Mouse (Mus musculus): ENCODE measurements around the gene Gkap1.

Gkap1 gene

GRCm38 (mm10) chr13:58266864-58267263 is 8.6 kb downstream of the Gkap1 start:
- no peak for DNase-seq (ENCODE audit: low read depth, low spot score)

DNA sequence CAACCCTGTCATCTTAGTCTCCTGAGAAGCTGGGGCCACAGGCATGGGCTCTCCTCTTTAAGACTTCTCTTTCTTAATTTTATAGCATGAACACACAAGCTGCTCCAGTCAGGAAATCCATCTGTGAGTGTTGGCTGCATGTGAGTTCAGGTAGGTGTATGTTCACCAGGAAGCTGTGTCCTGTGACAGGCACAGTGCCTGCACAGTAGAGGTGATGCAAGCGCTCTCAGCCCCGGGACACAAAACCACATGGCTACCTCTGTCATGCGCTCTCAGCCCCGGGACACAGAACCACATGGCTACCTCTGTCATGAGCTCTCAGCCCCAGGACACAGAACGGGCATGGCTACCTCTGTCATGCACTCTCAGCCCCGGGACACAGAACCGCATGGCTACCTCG is 12.0 kb downstream of the Gkap1 start:
- no peak for DNase-seq (ENCODE audit: low read depth, low spot score)

- DNase-seq (ENCODE audit: low read depth, low spot score): no peak
Measured at GRCm38 (mm10) chr13:58261674-58262073, 13.8 kb downstream of the Gkap1 start.

DNA sequence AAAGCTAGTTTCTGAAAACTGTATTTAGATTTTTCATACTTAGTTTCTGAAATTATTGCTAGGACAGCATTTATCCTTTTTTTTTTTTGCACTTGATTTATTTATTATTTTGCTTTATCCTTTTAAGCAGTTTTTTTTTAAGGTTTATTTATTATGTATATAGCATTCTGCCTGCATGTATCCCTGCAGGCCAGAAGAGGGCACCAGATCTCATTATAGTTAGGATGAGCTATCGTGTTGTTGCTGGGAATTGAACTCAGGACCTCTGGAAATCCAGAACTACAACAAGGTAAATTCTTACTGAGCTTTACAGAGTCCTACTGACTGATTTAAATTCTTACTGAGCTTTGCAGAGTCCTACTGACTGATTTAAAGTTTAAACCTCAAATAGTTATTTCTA is 22.2 kb downstream of the Gkap1 start:
- no peak for DNase-seq (ENCODE audit: low read depth, low spot score)

DNA sequence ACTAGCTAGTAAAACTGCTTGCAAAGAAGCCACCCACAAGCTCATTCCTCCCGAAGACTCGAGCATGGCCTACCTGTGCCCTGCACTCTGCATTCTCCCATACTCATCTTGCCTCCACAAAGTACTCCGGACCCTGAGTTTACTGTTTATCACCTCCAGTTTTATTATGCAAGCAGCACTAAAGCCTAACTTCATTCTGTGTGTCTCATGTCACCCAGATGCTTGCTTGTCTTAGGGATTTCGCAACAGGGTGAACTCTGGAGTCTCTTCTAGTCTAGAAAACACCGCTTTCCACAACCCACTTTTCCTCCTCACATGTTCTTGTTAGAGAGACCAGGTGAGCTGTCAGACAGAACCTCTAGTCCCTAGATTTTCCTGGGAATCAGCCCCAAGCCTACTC is 26.5 kb downstream of the Gkap1 start:
- no peak for DNase-seq (ENCODE audit: low read depth, low spot score)

DNA sequence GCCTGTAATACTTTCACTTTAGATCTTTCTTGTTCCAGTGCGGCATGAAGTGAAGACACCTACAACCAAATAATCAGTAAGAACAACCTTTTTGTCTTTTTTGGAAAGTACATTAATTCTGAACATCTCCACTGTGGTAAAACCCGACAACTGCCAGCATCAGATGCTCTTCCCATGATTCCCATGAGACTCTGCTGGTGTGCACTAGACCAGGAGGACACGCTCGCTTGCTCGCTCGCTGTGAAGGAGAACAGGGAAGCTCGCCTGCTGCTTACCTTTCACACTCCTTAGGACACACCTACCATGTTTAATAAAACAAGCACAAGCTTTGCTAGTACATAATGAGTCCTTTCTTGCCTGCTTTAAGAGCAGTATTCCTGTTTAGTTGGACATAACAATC is 39.0 kb downstream of the Gkap1 start:
- DNase-seq (ENCODE audit: low read depth, low spot score): no peak

DNA sequence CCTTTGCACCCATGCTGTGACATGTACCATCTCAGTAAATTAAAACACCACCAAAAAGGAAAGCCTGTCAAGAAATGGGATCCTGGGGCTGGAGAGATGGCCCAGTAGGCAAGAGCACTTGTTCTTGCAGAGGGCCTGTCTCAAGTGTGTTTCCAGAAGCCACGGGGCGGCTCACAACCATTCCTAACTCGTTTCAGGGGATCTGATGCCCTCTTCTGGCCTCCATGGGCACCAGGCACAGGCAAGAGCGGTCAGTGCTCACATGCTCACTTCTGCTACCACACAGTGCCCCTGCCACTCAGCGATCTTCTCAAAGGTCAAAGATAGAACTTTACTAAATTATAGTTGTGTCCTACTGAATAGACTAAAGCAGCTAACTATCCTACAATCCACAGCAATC is 42.9 kb downstream of the Gkap1 start:
- no peak for DNase-seq (ENCODE audit: low read depth, low spot score)

GRCm38 (mm10) chr13:58232070-58232469 is 43.4 kb downstream of the Gkap1 start:
- DNase-seq (ENCODE audit: low read depth, low spot score): no peak

- DNase-seq (ENCODE audit: low read depth, low spot score): no peak
Measured at GRCm38 (mm10) chr13:58228624-58229023, 46.9 kb downstream of the Gkap1 start.

GRCm38 (mm10) chr13:58225694-58226093 is 49.8 kb downstream of the Gkap1 start:
- no peak for DNase-seq (ENCODE audit: low read depth, low spot score)

GRCm38 (mm10) chr13:58220206-58220605 is 55.3 kb downstream of the Gkap1 start:
- DNase-seq (ENCODE audit: low read depth, low spot score): no peak

GRCm38 (mm10) chr13:58217536-58217935 is 58.0 kb downstream of the Gkap1 start:
- no peak for DNase-seq (ENCODE audit: low read depth, low spot score)

DNA sequence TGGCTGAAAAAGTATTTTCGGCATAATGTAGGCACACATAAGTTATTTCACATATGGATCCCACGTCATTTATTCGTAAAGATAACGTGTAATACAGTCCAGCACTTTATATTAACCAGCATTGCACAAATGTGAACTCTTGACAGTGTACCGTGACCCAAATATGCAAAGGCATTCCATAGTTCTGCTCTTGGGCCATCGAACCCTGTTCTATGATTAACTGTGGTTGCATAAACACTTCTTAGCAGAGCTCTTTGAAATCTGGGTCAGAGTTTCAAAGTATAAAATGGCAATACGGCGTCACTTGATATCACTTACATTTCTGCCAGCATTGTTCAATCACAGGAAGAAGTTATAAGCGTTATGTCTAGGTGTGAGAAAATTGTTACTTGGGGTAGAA is 59.1 kb downstream of the Gkap1 start:
- no peak for DNase-seq (ENCODE audit: low read depth, low spot score)

- peak; percentile 77 for DNase-seq (ENCODE audit: low read depth, low spot score)
Measured at GRCm38 (mm10) chr13:58215592-58216341, 59.7 kb downstream of the Gkap1 start, which contains the start of gene Ubqln1. Gene Ubqln1, minus strand, starts transcription at chr13:58215653.

GRCm38 (mm10) chr13:58215253-58215591 is 60.3 kb downstream of the Gkap1 start:
- no peak for DNase-seq (ENCODE audit: low read depth, low spot score)

DNA sequence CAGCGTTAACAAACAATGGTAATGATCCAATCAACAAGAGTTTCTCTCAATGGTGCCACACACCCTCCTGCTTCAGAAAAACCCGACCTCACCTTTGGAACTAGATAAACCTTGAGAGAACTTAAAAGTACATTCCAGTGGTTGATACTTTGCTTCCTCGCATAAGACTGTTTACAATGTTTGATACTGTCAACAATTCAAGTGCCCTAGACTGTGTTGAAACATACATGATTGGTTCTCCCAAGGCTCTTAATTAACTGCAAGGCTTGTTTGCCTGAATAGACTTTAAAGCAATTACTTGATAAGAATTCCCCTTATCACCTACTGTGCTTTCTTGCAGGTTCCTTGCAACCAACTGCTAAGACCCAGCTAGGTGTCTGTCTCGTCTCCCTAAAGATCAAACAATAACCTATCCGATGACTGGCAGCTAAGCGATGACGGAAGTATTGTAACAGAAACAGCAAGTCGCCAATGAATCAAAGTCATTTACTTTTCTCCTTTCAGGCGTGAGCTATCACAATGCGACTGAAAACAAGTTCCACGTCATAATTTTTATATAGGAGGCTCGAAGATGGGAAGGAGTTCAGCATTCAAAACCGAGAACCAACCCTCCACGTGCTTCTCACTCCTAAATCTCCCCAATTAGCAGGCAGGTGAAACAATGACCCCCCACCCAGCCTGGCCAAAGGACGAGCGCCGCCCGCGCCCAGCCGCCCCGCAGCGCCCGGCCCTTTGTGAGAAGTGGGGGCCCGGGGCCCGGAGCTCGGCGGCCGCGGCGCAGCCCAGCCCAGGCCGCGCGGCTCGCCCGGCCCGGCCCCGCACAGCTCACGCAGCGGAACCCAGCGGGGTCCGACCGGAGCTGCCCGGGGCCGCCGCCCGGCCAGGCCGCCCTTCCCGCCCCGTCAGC is 60.9 kb downstream of the Gkap1 start:
- no peak for DNase-seq (ENCODE audit: low read depth, low spot score)

GRCm38 (mm10) chr13:58213801-58214200 is 61.7 kb downstream of the Gkap1 start:
- DNase-seq (ENCODE audit: low read depth, low spot score): no peak

DNA sequence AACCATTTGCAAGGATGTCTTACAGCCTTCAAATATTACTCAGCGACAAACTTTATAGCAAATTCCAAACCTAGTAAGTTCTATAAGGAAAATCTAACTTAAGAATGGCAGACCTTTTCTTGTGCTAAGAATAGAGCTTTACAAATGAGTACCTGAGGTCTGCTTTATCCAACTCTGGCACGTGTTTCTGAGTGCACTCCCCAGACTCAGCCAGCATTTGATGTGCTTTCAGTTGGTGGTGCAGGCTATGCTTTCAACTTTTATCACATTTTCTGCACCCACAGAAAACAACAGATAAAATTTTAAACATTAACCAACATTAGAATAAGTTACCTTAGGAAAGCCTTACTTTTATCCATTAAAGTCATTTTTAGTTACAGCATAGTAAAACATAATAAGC is 63.0 kb downstream of the Gkap1 start:
- DNase-seq (ENCODE audit: low read depth, low spot score): no peak

GRCm38 (mm10) chr13:58210441-58210840 is 65.1 kb downstream of the Gkap1 start:
- no peak for DNase-seq (ENCODE audit: low read depth, low spot score)

- DNase-seq (ENCODE audit: low read depth, low spot score): no peak
Measured at GRCm38 (mm10) chr13:58206084-58206483, 69.4 kb downstream of the Gkap1 start.

DNA sequence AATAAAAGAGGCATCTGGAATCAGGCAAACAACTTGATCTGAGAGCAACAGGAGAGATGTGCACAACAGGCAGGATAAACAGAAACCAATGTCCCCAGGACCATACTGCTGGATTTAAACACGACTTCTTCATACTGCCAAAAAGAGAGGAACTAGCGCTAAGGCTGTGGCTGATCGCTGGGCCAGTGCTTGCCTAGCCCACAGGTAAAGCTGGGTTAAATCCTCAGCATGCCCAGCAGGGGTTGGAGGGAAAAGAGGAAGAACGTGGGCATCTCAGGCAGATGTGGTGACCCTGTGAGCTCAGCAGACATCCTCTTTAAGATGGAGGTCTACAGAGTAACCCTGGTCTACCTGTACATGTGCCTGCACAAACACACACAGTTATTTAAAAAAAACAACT is 70.5 kb downstream of the Gkap1 start:
- no peak for DNase-seq (ENCODE audit: low read depth, low spot score)

DNA sequence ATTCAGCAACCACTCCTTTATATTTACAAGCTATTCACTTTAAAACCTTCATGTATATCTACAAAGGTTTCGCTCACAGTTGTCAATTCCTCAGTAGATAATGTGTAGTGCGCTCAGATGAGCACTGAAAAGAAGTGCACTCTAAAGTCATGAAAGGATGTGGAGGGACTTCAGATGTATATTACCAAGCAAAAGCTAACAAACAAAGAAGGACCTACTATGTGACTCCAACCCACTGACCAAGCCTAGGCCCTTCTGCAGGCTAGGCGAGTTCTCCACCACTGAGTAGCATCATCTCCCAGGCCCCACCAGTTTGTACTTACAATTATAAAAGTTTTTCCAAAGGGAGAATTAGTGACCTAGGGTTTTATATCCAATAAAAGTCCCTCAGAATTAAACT is 71.3 kb downstream of the Gkap1 start:
- no peak for DNase-seq (ENCODE audit: low read depth, low spot score)

GRCm38 (mm10) chr13:58202903-58203302 is 72.6 kb downstream of the Gkap1 start:
- no peak for DNase-seq (ENCODE audit: low read depth, low spot score)

All from retina, adult 2 months (tissue).